10 mouse cellular contexts compared by ENCODE assay signal in genomic region chr15:89060032-89060681, GRCm38 (mm10). TPM values are rescaled to one million over a fixed set of nuclear protein-coding genes. Genes with fewer than 3 reads are reported as not detected.
DNase-seq lines count a peak whose midpoint lies in the region; ATAC-seq lines count a peak whose summit lies in the region.
"Had no signal": no experiment of that assay in that cellular context is flagged by ENCODE, and none has a peak within 500 bp of the region (broad histone marks: within the 10 kb centered on the region; RNA-seq: fewer than 3 reads in every experiment).

No protein-coding gene starts in this region.

- WGBS in forebrain, embryonic 13.5 days, result 1% methylated on average over 44 of the region's 48 CpGs
- 2% methylated on average over 41 of the region's 48 CpGs for WGBS in neural tube, embryonic 12.5 days

- H3K4me2 ChIP-seq in forebrain, embryonic 13.5 days, result peak overlapping the region; percentile 94
- peak overlapping the region; percentile 92 for H3K4me2 ChIP-seq in neural tube, embryonic 12.5 days (replicated peaks)

- H3K9ac ChIP-seq in forebrain, embryonic 13.5 days, result peak overlapping the region; percentile 82
- H3K9ac ChIP-seq in neural tube, embryonic 12.5 days, result peak overlapping the region; percentile 76

- H3K9me3 ChIP-seq in forebrain, embryonic 13.5 days (replicated peaks), result no peaks in the 10 kb centered on the region
- H3K9me3 ChIP-seq in neural tube, embryonic 12.5 days, result no peaks in the 10 kb centered on the region

- H3K27me3 ChIP-seq in forebrain, embryonic 13.5 days, result peaks cover 16% of the 10 kb centered on the region; the same call in 1 of the 2 replicates
- H3K27me3 ChIP-seq in neural tube, embryonic 12.5 days (replicated peaks), result peaks cover 40% of the 10 kb centered on the region

- H3K36me3 ChIP-seq in forebrain, embryonic 13.5 days (ENCODE audit: poor library complexity, severe bottlenecking), result no peaks in the 10 kb centered on the region
- no peaks in the 10 kb centered on the region for H3K36me3 ChIP-seq in neural tube, embryonic 12.5 days

- peak; percentile 75 for DNase-seq in cerebellum, adult 11-12 months
- peak; percentile 11 to 58 for DNase-seq in spleen, postnatal 4 days (ENCODE audit: low spot score in 2 of 2)
- DNase-seq in spleen, adult 18-20 months, result no peak
- DNase-seq in kidney, postnatal 10 days, result peak; percentile 53

- H3K4me1 ChIP-seq in forebrain, embryonic 13.5 days, result peaks cover 16% of the 10 kb centered on the region
- peaks cover 9% of the 10 kb centered on the region; the same call in 1 of the 2 replicates for H3K4me1 ChIP-seq in neural tube, embryonic 12.5 days

- no peak overlapping the region; the same call in 1 of the 2 replicates for H3K27ac ChIP-seq in forebrain, embryonic 13.5 days
- no peak overlapping the region for H3K27ac ChIP-seq in neural tube, embryonic 12.5 days

- ATAC-seq in cerebellum, adult (ENCODE audit: insufficient number of reproducible peaks, low FRiP score, low TSS enrichment), result no peak
- peak; percentile 54 for ATAC-seq in forebrain, embryonic 13.5 days
- peak; percentile 59 for ATAC-seq in neural tube, embryonic 12.5 days (ENCODE audit: low FRiP score, low read depth)
- no peak for ATAC-seq in activated CD4-positive, CD25-positive, alpha-beta regulatory T cell, adult 4 months

- H3K4me3 ChIP-seq in forebrain, embryonic 13.5 days, result peak overlapping the region; percentile 69
- peak overlapping the region; percentile 80 for H3K4me3 ChIP-seq in neural tube, embryonic 12.5 days

RNA-seq across cellular contexts. Expression of gene Panx2, which starts 0.6 kb away (rescaled TPM):
- 2.3 and 2.4 TPM in 2 replicates for polyA plus RNA-seq in forebrain, embryonic 13.5 days (2015; fragmentation: Nextera tagmentation; extraction: Ambion mirVana)
- 1.5 and 2.0 TPM in 2 replicates for polyA plus RNA-seq in neural tube, embryonic 12.5 days (2016; fragmentation: Nextera tagmentation; extraction: Ambion mirVana)
- polyA plus RNA-seq in activated CD4-positive, CD25-positive, alpha-beta regulatory T cell, adult 4 months (2017; shearing (Covaris generic)), result not detected
- polyA plus RNA-seq: C2C12; spleen, adult 2 months had no signal

RNA-seq across cellular contexts. Expression of gene Trabd, which starts 14.8 kb away (rescaled TPM):
- polyA plus RNA-seq in forebrain, embryonic 13.5 days (2015; fragmentation: Nextera tagmentation; extraction: Ambion mirVana), result 40.4 and 45.1 TPM in 2 replicates
- 49.6 and 51.2 TPM in 2 replicates for polyA plus RNA-seq in neural tube, embryonic 12.5 days (2016; fragmentation: Nextera tagmentation; extraction: Ambion mirVana)
- 10 to 100 TPM; 29.5 to 33.9 TPM for polyA plus RNA-seq in activated CD4-positive, CD25-positive, alpha-beta regulatory T cell, adult 4 months (2017; shearing (Covaris generic))

RNA-seq across cellular contexts. Expression of gene Selenoo, which starts 28.7 kb away (rescaled TPM):
- polyA plus RNA-seq in forebrain, embryonic 13.5 days (2015; fragmentation: Nextera tagmentation; extraction: Ambion mirVana), result 20.9 and 22.5 TPM in 2 replicates
- 23.2 and 27.2 TPM in 2 replicates for polyA plus RNA-seq in neural tube, embryonic 12.5 days (2016; fragmentation: Nextera tagmentation; extraction: Ambion mirVana)
- 1 to 10 TPM; 8.8 to 9.1 TPM for polyA plus RNA-seq in activated CD4-positive, CD25-positive, alpha-beta regulatory T cell, adult 4 months (2017; shearing (Covaris generic))

Comparison
In these comparisons a context has a peak if more than half of its experiments do, and no peak if none do; other contexts are left out.
1. DNase-seq: peak in cerebellum, adult 11-12 months (single experiment), spleen, postnatal 4 days (2 of 2) and kidney, postnatal 10 days (single experiment); none in spleen, adult 18-20 months (0 of 2).
2. ATAC-seq: peak in forebrain, embryonic 13.5 days (single experiment) and neural tube, embryonic 12.5 days (single experiment); none in cerebellum, adult (single experiment) and activated CD4-positive, CD25-positive, alpha-beta regulatory T cell, adult 4 months (single experiment).